Mouse (Mus musculus): ENCODE measurements around the gene Tsc2. TPM values are rescaled to one million over a fixed set of nuclear protein-coding genes. Genes with fewer than 3 reads are reported as not detected.

Tsc2 gene
- polyA plus RNA-seq, 1 experiment = 49.5 TPM

- TF ChIP-seq USF1 (IDR thresholded peaks at IDR 0.05; ENCODE audit: low read depth) (no peak), E2F4 (IDR thresholded peaks at IDR 0.05; ENCODE audit: insufficient read depth) (no peak), SRF (IDR thresholded peaks at IDR 0.05; ENCODE audit: control insufficient read depth, insufficient read length, low read depth) (no peak), TCF3 (IDR thresholded peaks at IDR 0.05; ENCODE audit: insufficient read length, low read depth) (no peak), TCF12 (IDR thresholded peaks at IDR 0.05; ENCODE audit: insufficient read depth, poor library complexity, severe bottlenecking) (no peak), POLR2AphosphoS2 (IDR thresholded peaks at IDR 0.05; ENCODE audit: insufficient read length, low read depth) (no peak), MYOD1 (IDR thresholded peaks at IDR 0.05; ENCODE audit: control insufficient read depth in 1 of 3, insufficient read length in 2 of 3, low read depth in 2 of 3) (no peak), POLR2A (IDR thresholded peaks at IDR 0.05; ENCODE audit: insufficient read length, low read depth) (no peak), REST (IDR thresholded peaks at IDR 0.05; ENCODE audit: insufficient read depth, insufficient read length) (no peak), MAX (IDR thresholded peaks at IDR 0.05; ENCODE audit: low read depth) (no peak), CEBPB (IDR thresholded peaks at IDR 0.05; ENCODE audit: insufficient read depth, poor library complexity, severe bottlenecking) (no peak), MYOG (IDR thresholded peaks at IDR 0.05; ENCODE audit: control insufficient read depth in 1 of 3, insufficient read depth in 1 of 3, insufficient read length in 2 of 3, low read depth in 2 of 3) (no peak)
- Histone ChIP-seq H3K36me3 (ENCODE audit: control insufficient read depth, insufficient read depth) (peaks cover 27% of the 10 kb centered on the region), H3ac (ENCODE audit: control insufficient read depth, insufficient read length) (no peak overlapping the region), H3K79me2 (ENCODE audit: control insufficient read depth, insufficient read depth) (no peaks in the 10 kb centered on the region), H3K27me3 (ENCODE audit: control insufficient read depth, insufficient read depth, insufficient read length) (no peaks in the 10 kb centered on the region), H3K4me2 (ENCODE audit: low read depth) (no peak overlapping the region), H3K4me3 (no peak overlapping the region)
These were observed 52.1 kb downstream of the Tsc2 start for GRCm38 (mm10) chr17:24580287-24580686.

- H3ac ChIP-seq (ENCODE audit: control insufficient read depth, insufficient read length) = no peak overlapping the region
- H3K4me2 ChIP-seq (ENCODE audit: low read depth) = no peak overlapping the region
- H3K79me2 ChIP-seq (ENCODE audit: control insufficient read depth, insufficient read depth) = no peaks in the 10 kb centered on the region
- H3K4me3 ChIP-seq = no peak overlapping the region
- TF ChIP-seq TCF3 (IDR thresholded peaks at IDR 0.05; ENCODE audit: insufficient read length, low read depth) (no peak), POLR2AphosphoS2 (IDR thresholded peaks at IDR 0.05; ENCODE audit: insufficient read length, low read depth) (peak; percentile 54)
- no peaks in the 10 kb centered on the region for H3K27me3 ChIP-seq (ENCODE audit: control insufficient read depth, insufficient read depth, insufficient read length)
- H3K36me3 ChIP-seq (ENCODE audit: control insufficient read depth, insufficient read depth) = peaks cover 27% of the 10 kb centered on the region
These were observed 52.9 kb downstream of the Tsc2 start for GRCm38 (mm10) chr17:24579532-24579931.

GRCm38 (mm10) chr17:24573811-24574210 lies 58.6 kb downstream of the Tsc2 start:
- TF ChIP-seq POLR2AphosphoS2 (IDR thresholded peaks at IDR 0.05; ENCODE audit: insufficient read length, low read depth) (no peak), REST (IDR thresholded peaks at IDR 0.05; ENCODE audit: insufficient read depth, insufficient read length) (no peak), TCF12 (IDR thresholded peaks at IDR 0.05; ENCODE audit: insufficient read depth, poor library complexity, severe bottlenecking) (no peak), POLR2A (IDR thresholded peaks at IDR 0.05; ENCODE audit: insufficient read length, low read depth) (no peak), MYOD1 (IDR thresholded peaks at IDR 0.05; ENCODE audit: control insufficient read depth in 1 of 3, insufficient read length in 2 of 3, low read depth in 2 of 3) (no peak), CEBPB (IDR thresholded peaks at IDR 0.05; ENCODE audit: insufficient read depth, poor library complexity, severe bottlenecking) (no peak), USF1 (IDR thresholded peaks at IDR 0.05; ENCODE audit: low read depth) (no peak), MAX (IDR thresholded peaks at IDR 0.05; ENCODE audit: low read depth) (no peak), SRF (IDR thresholded peaks at IDR 0.05; ENCODE audit: control insufficient read depth, insufficient read length, low read depth) (no peak), TCF3 (IDR thresholded peaks at IDR 0.05; ENCODE audit: insufficient read length, low read depth) (no peak), MYOG (IDR thresholded peaks at IDR 0.05; ENCODE audit: control insufficient read depth in 1 of 3, insufficient read depth in 1 of 3, insufficient read length in 2 of 3, low read depth in 2 of 3) (no peak), E2F4 (IDR thresholded peaks at IDR 0.05; ENCODE audit: insufficient read depth) (no peak)
- no peak overlapping the region for H3K4me2 ChIP-seq (ENCODE audit: low read depth)
- H3K4me3 ChIP-seq = no peak overlapping the region
- H3ac ChIP-seq (ENCODE audit: control insufficient read depth, insufficient read length) = no peak overlapping the region
- no peaks in the 10 kb centered on the region for H3K27me3 ChIP-seq (ENCODE audit: control insufficient read depth, insufficient read depth, insufficient read length)
- H3K36me3 ChIP-seq (ENCODE audit: control insufficient read depth, insufficient read depth) = peaks cover 20% of the 10 kb centered on the region
- no peaks in the 10 kb centered on the region for H3K79me2 ChIP-seq (ENCODE audit: control insufficient read depth, insufficient read depth)

GRCm38 (mm10) chr17:24572651-24573245 lies 59.7 kb downstream of the Tsc2 start:
- H3K79me2 ChIP-seq (ENCODE audit: control insufficient read depth, insufficient read depth) = no peaks in the 10 kb centered on the region
- H3K4me2 ChIP-seq (ENCODE audit: low read depth) = no peak overlapping the region
- no peak overlapping the region for H3ac ChIP-seq (ENCODE audit: control insufficient read depth, insufficient read length)
- no peak overlapping the region for H3K4me3 ChIP-seq
- H3K36me3 ChIP-seq (ENCODE audit: control insufficient read depth, insufficient read depth) = peaks cover 22% of the 10 kb centered on the region
- TF ChIP-seq POLR2A (IDR thresholded peaks at IDR 0.05; ENCODE audit: insufficient read length, low read depth) = no peak
- TF ChIP-seq MAX (IDR thresholded peaks at IDR 0.05; ENCODE audit: low read depth) = no peak
- no peak for TF ChIP-seq CEBPB (IDR thresholded peaks at IDR 0.05; ENCODE audit: insufficient read depth, poor library complexity, severe bottlenecking)
- no peak for TF ChIP-seq MYOD1 (IDR thresholded peaks at IDR 0.05; ENCODE audit: control insufficient read depth in 1 of 3, insufficient read length in 2 of 3, low read depth in 2 of 3)
- TF ChIP-seq MYOG (IDR thresholded peaks at IDR 0.05; ENCODE audit: control insufficient read depth in 1 of 3, insufficient read depth in 1 of 3, insufficient read length in 2 of 3, low read depth in 2 of 3) = no peak
- no peaks in the 10 kb centered on the region for H3K27me3 ChIP-seq (ENCODE audit: control insufficient read depth, insufficient read depth, insufficient read length)

GRCm38 (mm10) chr17:24569837-24570236 lies 62.6 kb downstream of the Tsc2 start:
- no peak overlapping the region for H3K4me2 ChIP-seq (ENCODE audit: low read depth)
- peaks cover 5% of the 10 kb centered on the region for H3K79me2 ChIP-seq (ENCODE audit: control insufficient read depth, insufficient read depth)
- peaks cover 26% of the 10 kb centered on the region for H3K36me3 ChIP-seq (ENCODE audit: control insufficient read depth, insufficient read depth)
- H3ac ChIP-seq (ENCODE audit: control insufficient read depth, insufficient read length) = no peak overlapping the region
- H3K4me3 ChIP-seq = no peak overlapping the region
- no peaks in the 10 kb centered on the region for H3K27me3 ChIP-seq (ENCODE audit: control insufficient read depth, insufficient read depth, insufficient read length)
- TF ChIP-seq POLR2AphosphoS2 (IDR thresholded peaks at IDR 0.05; ENCODE audit: insufficient read length, low read depth) (no peak), MYOD1 (IDR thresholded peaks at IDR 0.05; ENCODE audit: control insufficient read depth in 1 of 3, insufficient read length in 2 of 3, low read depth in 2 of 3) (no peak), POLR2A (IDR thresholded peaks at IDR 0.05; ENCODE audit: insufficient read length, low read depth) (no peak), MYOG (IDR thresholded peaks at IDR 0.05; ENCODE audit: control insufficient read depth in 1 of 3, insufficient read depth in 1 of 3, insufficient read length in 2 of 3, low read depth in 2 of 3) (no peak), CEBPB (IDR thresholded peaks at IDR 0.05; ENCODE audit: insufficient read depth, poor library complexity, severe bottlenecking) (no peak), REST (IDR thresholded peaks at IDR 0.05; ENCODE audit: insufficient read depth, insufficient read length) (no peak), MAX (IDR thresholded peaks at IDR 0.05; ENCODE audit: low read depth) (no peak), TCF12 (IDR thresholded peaks at IDR 0.05; ENCODE audit: insufficient read depth, poor library complexity, severe bottlenecking) (no peak), SRF (IDR thresholded peaks at IDR 0.05; ENCODE audit: control insufficient read depth, insufficient read length, low read depth) (no peak), USF1 (IDR thresholded peaks at IDR 0.05; ENCODE audit: low read depth) (no peak), TCF3 (IDR thresholded peaks at IDR 0.05; ENCODE audit: insufficient read length, low read depth) (no peak)
